Mouse (Mus musculus): ENCODE measurements at regions not wholly inside any gene's neighbourhood (a gene's known extent, or its start where the extent isn't known, plus 50 kb on each side); places are given as distances from the start of the nearest gene placed in this dataset.

- Histone ChIP-seq H3K27me3 (no peaks in the 10 kb centered on the region), H3K4me3 (replicated peaks) (no peak overlapping the region), H3K9me3 (no peaks in the 10 kb centered on the region), H3K27ac (no peak overlapping the region), H3K36me3 (no peaks in the 10 kb centered on the region), H3K9ac (replicated peaks) (no peak overlapping the region), H3K4me1 (replicated peaks) (no peaks in the 10 kb centered on the region), H3K4me2 (replicated peaks) (no peak overlapping the region)
- ATAC-seq, result no peak
- 89% methylated on average over 9 of the region's 9 CpGs for WGBS
Measured at GRCm38 (mm10) chr13:5425491-5426232, 435.6 kb upstream of the Klf6 start.

- Histone ChIP-seq H3K4me3 (replicated peaks) (no peak overlapping the region), H3K9ac (replicated peaks) (no peak overlapping the region), H3K27me3 (no peaks in the 10 kb centered on the region), H3K4me2 (replicated peaks) (no peak overlapping the region), H3K27ac (no peak overlapping the region), H3K4me1 (replicated peaks) (no peaks in the 10 kb centered on the region), H3K9me3 (no peaks in the 10 kb centered on the region), H3K36me3 (no peaks in the 10 kb centered on the region)
- ATAC-seq, result no peak
- WGBS, result 37% methylated on average over 1 of the region's 1 CpGs
Measured at GRCm38 (mm10) chr13:5433652-5434051, 427.6 kb upstream of the Klf6 start.

GRCm38 (mm10) chr13:5435131-5435530 is 426.2 kb upstream of the Klf6 start:
- no peaks in the 10 kb centered on the region for H3K36me3 ChIP-seq
- H3K4me2 ChIP-seq (replicated peaks), result no peak overlapping the region
- no peak overlapping the region for H3K27ac ChIP-seq
- H3K4me1 ChIP-seq (replicated peaks), result no peaks in the 10 kb centered on the region
- no peak for ATAC-seq
- H3K4me3 ChIP-seq (replicated peaks), result no peak overlapping the region
- H3K9ac ChIP-seq (replicated peaks), result no peak overlapping the region
- H3K27me3 ChIP-seq, result no peaks in the 10 kb centered on the region
- H3K9me3 ChIP-seq, result no peaks in the 10 kb centered on the region

GRCm38 (mm10) chr13:5436191-5436590 is 425.1 kb upstream of the Klf6 start:
- Histone ChIP-seq H3K27me3 (no peaks in the 10 kb centered on the region), H3K4me1 (replicated peaks) (no peaks in the 10 kb centered on the region), H3K36me3 (no peaks in the 10 kb centered on the region), H3K4me2 (replicated peaks) (no peak overlapping the region), H3K9me3 (no peaks in the 10 kb centered on the region), H3K27ac (no peak overlapping the region), H3K4me3 (replicated peaks) (no peak overlapping the region), H3K9ac (replicated peaks) (no peak overlapping the region)
- ATAC-seq, result no peak
- 78% methylated on average over 2 of the region's 2 CpGs for WGBS

GRCm38 (mm10) chr13:5440454-5440853 is 420.8 kb upstream of the Klf6 start:
- H3K9me3 ChIP-seq, result no peaks in the 10 kb centered on the region; the same call in 1 of the 2 replicates
- no peak for ATAC-seq
- WGBS, result 80% methylated on average over 4 of the region's 4 CpGs

GRCm38 (mm10) chr13:5444759-5445478 is 416.4 kb upstream of the Klf6 start:
- no peak overlapping the region for H3K9ac ChIP-seq (replicated peaks)
- ATAC-seq, result no peak

More at GRCm38 (mm10) chr13:5440454-5440853, 420.8 kb upstream of the Klf6 start:
- H3K4me2 ChIP-seq (replicated peaks), result no peak overlapping the region
- H3K9ac ChIP-seq (replicated peaks), result no peak overlapping the region
- H3K36me3 ChIP-seq, result no peaks in the 10 kb centered on the region
- H3K4me1 ChIP-seq (replicated peaks), result no peaks in the 10 kb centered on the region
- no peaks in the 10 kb centered on the region for H3K27me3 ChIP-seq
- H3K4me3 ChIP-seq (replicated peaks), result no peak overlapping the region
- H3K27ac ChIP-seq, result no peak overlapping the region

GRCm38 (mm10) chr13:5448601-5449000 is 412.7 kb upstream of the Klf6 start:
- no peak for ATAC-seq
- Histone ChIP-seq H3K9ac (replicated peaks) (no peak overlapping the region), H3K4me3 (replicated peaks) (no peak overlapping the region), H3K27ac (no peak overlapping the region), H3K27me3 (no peaks in the 10 kb centered on the region), H3K4me2 (replicated peaks) (no peak overlapping the region), H3K4me1 (replicated peaks) (no peaks in the 10 kb centered on the region), H3K9me3 (no peaks in the 10 kb centered on the region; the same call in 1 of the 2 replicates), H3K36me3 (no peaks in the 10 kb centered on the region)
- 91% methylated on average over 1 of the region's 1 CpGs for WGBS

More at GRCm38 (mm10) chr13:5444759-5445478, 416.4 kb upstream of the Klf6 start:
- 84% methylated on average over 5 of the region's 5 CpGs for WGBS
- Histone ChIP-seq H3K27ac (no peak overlapping the region), H3K36me3 (no peaks in the 10 kb centered on the region), H3K4me3 (replicated peaks) (no peak overlapping the region), H3K4me1 (replicated peaks) (no peaks in the 10 kb centered on the region), H3K4me2 (replicated peaks) (no peak overlapping the region), H3K27me3 (no peaks in the 10 kb centered on the region), H3K9me3 (no peaks in the 10 kb centered on the region; the same call in 1 of the 2 replicates)

- no peak for ATAC-seq
- Histone ChIP-seq H3K4me1 (replicated peaks) (no peaks in the 10 kb centered on the region), H3K27me3 (no peaks in the 10 kb centered on the region), H3K9ac (replicated peaks) (no peak overlapping the region), H3K9me3 (no peaks in the 10 kb centered on the region), H3K4me2 (replicated peaks) (no peak overlapping the region), H3K27ac (no peak overlapping the region), H3K36me3 (no peaks in the 10 kb centered on the region), H3K4me3 (replicated peaks) (no peak overlapping the region)
- WGBS, result 65% methylated on average over 2 of the region's 2 CpGs
Measured at GRCm38 (mm10) chr13:5480779-5481178, 380.5 kb upstream of the Klf6 start.

- H3K36me3 ChIP-seq, result no peaks in the 10 kb centered on the region
- H3K4me3 ChIP-seq (replicated peaks), result no peak overlapping the region
- no peak for ATAC-seq
- H3K27me3 ChIP-seq, result no peaks in the 10 kb centered on the region
- H3K9me3 ChIP-seq, result no peaks in the 10 kb centered on the region
- no peak overlapping the region for H3K9ac ChIP-seq (replicated peaks)
- H3K27ac ChIP-seq, result no peak overlapping the region
- H3K4me2 ChIP-seq (replicated peaks), result no peak overlapping the region
- 81% methylated on average over 1 of the region's 1 CpGs for WGBS
- no peaks in the 10 kb centered on the region for H3K4me1 ChIP-seq (replicated peaks)
Measured at GRCm38 (mm10) chr13:5492266-5492665, 369.0 kb upstream of the Klf6 start.

GRCm38 (mm10) chr13:5497535-5497934 is 363.7 kb upstream of the Klf6 start:
- no peaks in the 10 kb centered on the region for H3K9me3 ChIP-seq
- no peak overlapping the region for H3K4me3 ChIP-seq (replicated peaks)
- H3K4me1 ChIP-seq (replicated peaks), result no peaks in the 10 kb centered on the region
- no peak for ATAC-seq
- H3K27me3 ChIP-seq, result no peaks in the 10 kb centered on the region
- no peaks in the 10 kb centered on the region for H3K36me3 ChIP-seq
- no peak overlapping the region for H3K9ac ChIP-seq (replicated peaks)
- no peak overlapping the region for H3K27ac ChIP-seq
- H3K4me2 ChIP-seq (replicated peaks), result no peak overlapping the region

- H3K4me3 ChIP-seq (replicated peaks), result no peak overlapping the region
- no peaks in the 10 kb centered on the region for H3K9me3 ChIP-seq
- H3K4me1 ChIP-seq (replicated peaks), result no peaks in the 10 kb centered on the region
- no peaks in the 10 kb centered on the region for H3K27me3 ChIP-seq
- no peak overlapping the region for H3K4me2 ChIP-seq (replicated peaks)
- H3K36me3 ChIP-seq, result no peaks in the 10 kb centered on the region
- no peak overlapping the region for H3K27ac ChIP-seq
- no peak for ATAC-seq
- H3K9ac ChIP-seq (replicated peaks), result no peak overlapping the region
Measured at GRCm38 (mm10) chr13:5511784-5512183, 349.5 kb upstream of the Klf6 start.

GRCm38 (mm10) chr13:5515552-5515951 is 345.7 kb upstream of the Klf6 start:
- Histone ChIP-seq H3K36me3 (no peaks in the 10 kb centered on the region), H3K4me3 (replicated peaks) (no peak overlapping the region), H3K4me2 (replicated peaks) (no peak overlapping the region), H3K9ac (replicated peaks) (no peak overlapping the region), H3K4me1 (replicated peaks) (no peaks in the 10 kb centered on the region), H3K27ac (no peak overlapping the region), H3K9me3 (no peaks in the 10 kb centered on the region), H3K27me3 (no peaks in the 10 kb centered on the region)
- ATAC-seq, result no peak
- 73% methylated on average over 2 of the region's 2 CpGs for WGBS
